Mouse (Mus musculus): ENCODE data around the gene Herc4. TPM values are rescaled to one million over a fixed set of nuclear protein-coding genes. Genes with fewer than 3 reads are reported as not detected.

The Herc4 gene
- polyA plus RNA-seq, 1 experiment = 17.6 TPM

DNA sequence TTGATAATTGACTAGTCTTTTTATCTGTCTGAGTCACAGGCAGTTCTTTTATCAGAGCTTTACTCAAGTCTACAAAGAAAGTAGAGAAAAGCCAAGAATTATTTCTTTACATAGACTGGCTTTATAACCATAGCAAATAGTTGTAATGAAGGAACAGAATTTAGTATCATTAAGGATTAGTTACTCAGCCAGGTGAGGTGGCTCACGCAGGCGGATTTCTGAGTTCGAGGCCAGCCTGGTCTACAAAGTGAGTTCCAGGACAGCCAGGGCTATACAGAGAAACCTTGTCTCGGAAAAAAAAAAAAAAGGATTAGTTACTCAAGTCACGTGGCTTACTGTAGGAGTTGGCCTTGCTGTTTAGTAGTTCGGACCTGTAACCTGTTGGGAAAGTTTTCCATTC is 4.8 kb downstream of the Herc4 start:
- no peak for DNase-seq (ENCODE audit: low read depth)

DNA sequence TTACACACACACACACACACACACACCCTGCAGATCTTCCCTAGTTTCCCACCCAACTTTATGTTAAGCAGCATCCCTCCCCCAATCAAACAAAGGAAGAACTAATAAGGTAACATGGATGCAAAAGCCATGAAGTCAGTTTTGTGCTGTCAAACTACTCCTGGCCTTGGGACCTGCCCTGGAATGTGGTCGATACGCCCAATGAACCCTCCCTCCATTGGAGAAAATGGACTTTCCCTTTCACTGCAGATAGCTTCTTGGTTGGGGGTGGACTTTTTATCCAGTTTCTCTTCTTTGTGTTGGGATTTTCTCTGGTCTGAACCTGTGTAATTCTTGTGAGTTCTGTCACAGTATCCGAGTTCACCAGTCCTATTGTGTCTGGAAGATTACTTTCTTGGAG is 15.1 kb downstream of the Herc4 start:
- no peak for DNase-seq (ENCODE audit: low read depth)

GRCm38 (mm10) chr10:63259340-63259739 is 15.7 kb downstream of the Herc4 start:
- DNase-seq (ENCODE audit: low read depth) = no peak

- DNase-seq (ENCODE audit: low read depth) = no peak
These were observed 24.3 kb downstream of the Herc4 start for GRCm38 (mm10) chr10:63267941-63268340.

DNA sequence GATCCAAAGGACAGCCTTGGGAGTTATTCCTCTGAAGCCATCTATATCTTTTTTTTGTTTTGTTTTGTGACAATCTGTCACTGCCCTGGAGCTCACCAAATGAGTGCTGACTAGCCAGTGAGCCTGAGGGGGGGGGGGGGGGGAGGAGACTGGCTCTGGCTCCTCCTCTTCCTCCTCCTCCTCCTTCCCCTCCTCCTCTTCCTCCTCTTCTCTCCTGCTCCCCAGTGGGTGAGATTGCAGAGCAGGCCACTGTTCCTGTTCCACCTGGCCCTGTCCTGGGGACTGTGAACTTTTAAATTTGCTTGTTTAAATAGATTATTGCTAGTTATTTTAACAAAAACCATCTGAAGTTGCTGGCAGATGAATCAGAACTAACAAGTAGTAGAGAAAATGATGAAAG is 28.8 kb downstream of the Herc4 start:
- no peak for DNase-seq (ENCODE audit: low read depth)

DNA sequence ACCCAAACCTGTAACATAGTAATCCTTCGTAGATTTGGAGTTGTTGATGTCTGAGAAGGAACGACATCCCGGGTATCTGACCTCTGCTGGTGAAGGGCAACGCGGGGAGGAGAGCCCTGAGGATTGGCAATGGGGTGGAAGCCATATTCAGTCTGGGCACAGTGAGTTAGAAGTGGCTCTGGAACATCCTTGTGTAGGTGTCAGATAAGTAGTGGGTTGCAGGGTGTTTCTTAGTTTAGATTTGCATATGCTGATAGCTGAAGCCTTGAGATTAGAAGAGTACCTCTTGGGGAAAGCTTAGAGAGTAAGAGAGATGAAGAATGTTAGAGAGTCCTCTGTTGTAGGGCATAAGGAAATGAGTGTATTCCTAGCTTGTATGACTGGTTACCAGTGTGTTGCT is 29.3 kb downstream of the Herc4 start:
- DNase-seq (ENCODE audit: low read depth) = no peak

- no peak for DNase-seq (ENCODE audit: low read depth)
These were observed 33.4 kb downstream of the Herc4 start for GRCm38 (mm10) chr10:63277010-63277409.

DNA sequence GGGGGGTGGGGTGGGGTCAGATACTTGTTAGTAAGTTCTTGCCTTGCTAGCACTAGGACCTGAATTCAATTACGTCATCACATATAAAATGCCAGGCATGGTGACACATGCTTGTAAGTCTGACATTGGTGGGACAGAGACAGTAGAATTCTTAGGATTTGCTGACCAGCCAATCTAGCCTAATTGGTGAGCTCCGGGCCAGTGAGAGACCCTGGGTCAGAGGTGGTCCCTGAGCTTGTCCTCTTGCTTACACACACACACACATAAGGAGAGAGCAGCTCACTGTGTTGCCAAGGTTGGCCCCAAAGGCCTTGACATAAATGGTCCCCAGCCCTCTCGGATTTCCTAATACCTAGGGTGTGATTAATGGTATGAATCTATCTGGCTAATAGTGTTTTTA is 36.2 kb downstream of the Herc4 start:
- DNase-seq (ENCODE audit: low read depth) = no peak

DNA sequence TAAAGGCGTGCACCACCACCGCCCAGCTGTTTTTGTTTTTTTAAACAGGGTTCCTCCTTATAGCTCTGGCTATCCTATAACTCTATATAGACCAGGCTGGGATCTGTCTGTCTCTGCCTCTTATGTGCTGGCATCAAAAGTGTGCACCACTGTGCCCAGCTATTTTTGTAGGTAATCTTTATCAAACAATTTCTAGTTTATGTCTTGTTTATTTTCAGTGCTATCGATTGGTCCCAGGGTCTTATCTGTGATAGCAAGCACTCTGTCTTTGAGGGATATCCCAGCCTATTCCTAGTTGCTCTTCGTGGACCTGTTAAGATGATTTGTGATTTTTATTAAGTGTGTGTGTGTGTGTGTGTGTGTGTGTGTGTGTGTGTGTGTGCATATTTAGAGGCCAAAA is 38.8 kb downstream of the Herc4 start:
- DNase-seq (ENCODE audit: low read depth) = no peak

GRCm38 (mm10) chr10:63282846-63283245 is 39.2 kb downstream of the Herc4 start:
- DNase-seq (ENCODE audit: low read depth) = no peak

DNA sequence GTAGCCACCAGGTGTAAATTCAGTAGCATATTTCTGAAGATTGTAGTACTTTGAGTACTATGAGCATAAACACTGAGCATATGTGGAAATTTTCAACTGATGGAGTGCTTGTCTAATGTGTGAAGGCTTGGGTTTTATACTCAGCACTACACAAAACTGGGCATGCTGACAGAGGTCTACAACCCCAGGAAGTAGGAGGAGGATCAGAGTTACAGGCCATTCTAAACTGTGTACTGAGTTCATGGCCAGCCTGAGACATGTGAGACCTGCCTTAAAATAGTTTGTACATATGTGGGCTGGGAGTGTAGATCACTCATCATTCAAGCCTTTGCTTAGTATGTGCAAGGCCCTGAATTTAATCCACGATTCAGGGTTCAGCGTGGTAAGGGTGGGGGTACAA is 58.7 kb downstream of the Herc4 start:
- DNase-seq (ENCODE audit: low read depth) = no peak

- no peak for DNase-seq (ENCODE audit: low read depth)
These were observed 65.2 kb downstream of the Herc4 start for GRCm38 (mm10) chr10:63308582-63309366.

DNA sequence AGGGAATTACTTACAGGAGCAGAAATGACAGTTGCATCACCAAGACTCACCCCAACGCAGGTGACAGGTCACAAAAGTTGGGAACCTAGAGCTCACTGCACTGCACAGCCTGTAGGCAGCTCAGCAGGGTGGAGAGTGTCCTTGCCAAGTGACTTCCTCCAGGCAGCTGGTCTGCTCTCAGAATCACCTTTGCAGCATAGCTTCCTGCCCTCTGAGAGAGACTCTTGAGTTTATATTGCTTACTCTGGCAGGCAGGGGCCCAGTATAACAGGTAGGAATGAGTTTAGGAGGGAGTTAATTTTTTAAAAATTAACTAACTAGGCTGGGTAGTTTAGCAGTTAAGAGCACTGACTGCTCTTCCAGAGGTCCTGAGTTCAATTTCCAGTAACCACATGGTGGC is 70.1 kb downstream of the Herc4 start:
- no peak for DNase-seq (ENCODE audit: low read depth)

- DNase-seq (ENCODE audit: low read depth) = no peak
These were observed 83.5 kb downstream of the Herc4 start for GRCm38 (mm10) chr10:63327091-63327490.

GRCm38 (mm10) chr10:63336901-63337300 is 93.3 kb downstream of the Herc4 start:
- no peak for DNase-seq (ENCODE audit: low read depth)

- no peak for DNase-seq (ENCODE audit: low read depth)
These were observed 93.7 kb downstream of the Herc4 start for GRCm38 (mm10) chr10:63337326-63337725.

DNA sequence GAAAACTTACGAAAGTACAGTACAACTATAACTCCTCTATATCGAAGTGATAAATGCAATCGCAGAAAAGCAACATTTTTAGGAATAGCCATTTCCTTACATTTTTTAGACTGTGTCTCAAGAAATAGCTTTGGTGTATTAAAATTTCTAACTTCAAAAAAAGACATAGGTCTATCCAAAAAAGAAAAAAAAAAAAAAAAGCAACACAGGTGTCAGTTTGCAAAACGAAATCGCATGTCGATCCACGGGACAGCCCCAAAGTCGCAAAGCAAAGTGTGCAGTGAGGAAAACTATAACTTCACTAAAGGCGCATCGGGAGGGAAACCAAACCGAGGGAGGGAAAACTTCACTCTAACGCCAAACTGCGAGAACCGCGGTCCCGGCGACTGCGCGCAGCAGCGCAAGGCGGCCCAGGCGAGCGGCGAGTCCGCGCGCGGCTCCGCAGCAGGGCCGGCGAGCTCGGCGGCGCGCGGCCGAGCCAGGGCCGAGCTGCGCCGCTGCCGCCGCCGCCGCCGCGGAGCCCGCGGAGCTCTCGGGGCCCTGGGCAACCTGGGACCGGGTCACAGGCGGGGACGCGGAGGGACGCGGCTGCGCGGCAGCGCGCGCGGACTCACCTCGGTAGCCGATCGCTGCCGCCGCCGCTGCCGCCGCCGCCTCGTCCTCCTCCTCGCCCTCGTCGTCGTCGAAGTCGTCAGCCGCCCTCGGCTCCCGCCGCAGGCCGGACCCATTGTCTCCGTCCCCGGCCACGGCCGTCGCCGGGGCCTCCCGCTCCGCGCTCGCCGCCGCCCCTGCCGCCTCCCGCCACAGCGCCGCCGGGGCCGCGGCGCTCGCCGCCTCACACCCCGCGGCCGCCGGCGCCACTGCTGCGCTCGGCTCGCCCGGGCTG is 94.6 kb downstream of the Herc4 start:
- DNase-seq (ENCODE audit: low read depth) = no peak

DNA sequence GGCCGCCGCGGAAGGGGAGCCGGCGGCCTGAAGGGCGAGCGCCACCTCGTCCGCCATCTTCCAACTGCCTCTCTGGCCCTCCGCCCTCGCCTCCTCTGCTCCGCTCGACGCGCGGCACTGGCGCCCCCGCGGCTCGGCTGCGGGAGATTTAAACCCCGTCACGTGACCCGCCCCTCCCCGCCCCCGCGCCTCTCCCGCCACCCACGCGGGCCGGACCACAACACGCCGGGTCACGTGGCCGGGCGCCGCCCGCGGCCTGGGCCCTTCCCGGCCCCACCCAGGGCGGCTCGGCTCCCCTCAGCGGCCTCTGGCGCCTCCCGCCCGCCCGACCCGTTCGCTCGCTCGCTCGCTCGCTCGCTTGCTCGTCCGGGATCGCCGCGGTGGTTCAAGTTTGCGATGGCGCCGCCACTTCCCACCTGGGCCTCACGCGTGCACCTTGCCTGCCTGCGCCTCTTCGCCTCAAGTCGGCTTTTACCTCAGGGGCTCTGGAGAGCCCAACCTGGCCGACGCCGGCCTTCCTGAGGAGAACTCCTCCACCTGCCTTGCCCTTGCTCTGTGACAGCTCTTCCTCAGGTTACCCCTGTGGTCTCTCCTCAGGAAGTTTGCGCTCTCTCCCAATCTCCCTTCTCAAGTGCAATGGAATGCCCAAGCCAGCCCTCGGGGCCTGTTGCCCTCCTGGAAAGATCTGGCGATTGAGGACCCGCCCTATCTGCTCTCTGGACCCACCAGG is 95.5 kb downstream of the Herc4 start:
- DNase-seq (ENCODE audit: low read depth) = no peak

- DNase-seq (ENCODE audit: low read depth) = no peak
These were observed 97.7 kb downstream of the Herc4 start for GRCm38 (mm10) chr10:63341351-63341750.

DNA sequence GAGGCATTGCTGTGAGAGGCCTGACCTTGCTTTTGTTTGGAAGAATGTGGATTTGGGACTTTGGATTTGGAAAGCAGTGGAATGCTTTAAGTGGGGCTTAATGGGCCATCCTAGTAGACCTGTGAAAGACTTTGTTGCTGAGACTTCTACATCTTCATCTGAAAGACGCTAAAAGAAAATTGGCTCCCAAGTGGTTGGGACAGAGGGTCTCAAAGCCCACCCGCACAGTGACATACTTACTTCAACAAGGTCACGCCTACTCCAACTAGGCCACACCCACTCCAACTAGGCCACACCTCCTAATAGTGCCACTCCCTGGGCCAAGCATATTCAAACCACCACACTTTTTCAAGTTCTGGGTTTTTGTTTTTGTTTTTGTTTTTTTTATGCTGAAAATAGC is 101.1 kb downstream of the Herc4 start:
- DNase-seq (ENCODE audit: low read depth) = no peak

DNA sequence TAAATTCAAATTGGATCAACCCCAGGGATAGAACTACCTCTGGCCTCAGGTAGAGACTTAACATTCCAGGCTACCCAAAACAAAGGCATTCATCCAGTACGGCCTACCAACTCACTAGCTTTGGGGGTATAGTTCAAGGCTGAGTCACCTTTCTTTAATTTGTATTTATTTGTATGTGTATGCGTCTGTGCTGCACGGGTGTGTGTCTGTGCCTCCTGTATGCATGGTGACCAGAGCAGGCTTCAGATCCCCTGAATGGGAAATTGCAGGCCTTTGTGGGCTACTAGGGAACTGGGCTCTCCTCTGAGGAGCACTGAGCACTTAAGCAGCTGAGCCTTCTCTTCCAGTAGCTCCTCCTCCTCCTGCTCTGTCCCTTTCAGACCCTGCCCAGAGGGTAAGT is 104.7 kb downstream of the Herc4 start:
- no peak for DNase-seq (ENCODE audit: low read depth)

GRCm38 (mm10) chr10:63350666-63351065 is 107.1 kb downstream of the Herc4 start:
- DNase-seq (ENCODE audit: low read depth) = no peak
